Mouse (Mus musculus) embryo, embryonic 10.5 days (tissue): ENCODE measurements around the gene Olfr1339.

Experiments
- DNase-seq: peaks from one replicate; pipeline ENCODE4 v3.0.0-alpha.2; 2015; ENCODE audit warnings: low spot score

The Olfr1339 gene

DNA sequence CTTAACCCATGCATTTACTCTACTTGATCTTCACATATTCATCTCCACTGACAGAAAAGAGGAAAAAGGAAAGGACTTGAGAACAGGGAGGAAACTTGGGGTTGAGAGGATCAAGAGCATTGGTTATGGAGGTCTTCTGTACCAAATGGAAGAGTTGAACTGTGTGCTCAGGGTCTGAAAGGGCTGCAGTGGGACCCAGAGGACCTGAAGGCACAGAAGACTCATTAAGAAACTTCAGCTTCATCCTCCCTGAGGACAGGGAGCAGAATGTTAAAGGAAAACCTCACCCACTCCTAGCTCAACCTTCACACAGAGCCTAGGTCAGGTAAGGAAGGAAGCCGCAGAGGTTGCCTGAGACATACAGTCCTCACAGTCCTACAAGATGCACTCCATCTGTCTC is at the start of gene Olfr1339:
Gene Olfr1339, plus strand, starts transcription at position 301 of the 400 bp plus-strand sequence.
- DNase-seq: no peak

DNA sequence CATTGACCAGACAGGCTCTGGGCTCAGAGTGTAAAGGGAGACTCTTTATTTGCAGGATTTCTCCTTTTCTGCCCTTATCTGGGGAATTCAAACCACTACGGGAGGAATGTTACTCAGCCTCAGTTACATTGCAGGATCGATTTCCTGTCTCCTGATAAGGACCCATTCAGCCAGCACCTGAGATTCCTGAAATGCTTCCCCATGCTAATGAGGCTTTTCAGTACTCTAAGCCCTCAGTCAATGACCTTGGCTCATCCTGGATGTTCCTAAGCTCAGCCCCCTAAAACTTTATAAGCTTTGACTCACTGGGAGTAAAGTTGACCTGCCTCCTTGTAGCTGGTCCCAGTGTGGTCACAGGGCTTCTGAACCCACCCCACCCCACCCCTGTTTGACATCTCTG is 44.9 kb upstream of the Olfr1339 start:
- no peak for DNase-seq

GRCm38 (mm10) chr4:118692412-118692973 is 39.5 kb upstream of the Olfr1339 start, which contains the start of gene Olfr1342:
Gene Olfr1342 (minus strand): TSS chr4:118692756.
- no peak for DNase-seq

DNA sequence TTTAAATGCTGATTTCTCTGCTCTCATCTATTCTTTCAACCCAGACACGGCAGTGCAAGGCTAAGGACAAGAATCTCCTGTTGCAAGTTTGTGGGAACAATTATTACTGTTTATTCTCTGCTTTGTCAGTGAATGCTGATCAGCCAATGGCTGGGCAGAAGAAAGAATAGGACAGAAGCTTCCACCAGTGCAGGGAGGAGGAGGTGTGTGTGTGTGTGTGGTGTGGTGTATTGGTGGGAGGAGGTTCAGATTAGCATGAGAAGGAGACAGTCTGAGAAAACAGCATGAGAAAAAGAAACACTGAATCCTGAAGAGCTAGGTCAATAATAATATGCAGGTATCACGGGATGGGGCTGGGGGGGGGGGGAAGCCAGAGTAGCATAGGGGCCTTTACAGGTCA is 38.2 kb upstream of the Olfr1339 start:
- DNase-seq: no peak

DNA sequence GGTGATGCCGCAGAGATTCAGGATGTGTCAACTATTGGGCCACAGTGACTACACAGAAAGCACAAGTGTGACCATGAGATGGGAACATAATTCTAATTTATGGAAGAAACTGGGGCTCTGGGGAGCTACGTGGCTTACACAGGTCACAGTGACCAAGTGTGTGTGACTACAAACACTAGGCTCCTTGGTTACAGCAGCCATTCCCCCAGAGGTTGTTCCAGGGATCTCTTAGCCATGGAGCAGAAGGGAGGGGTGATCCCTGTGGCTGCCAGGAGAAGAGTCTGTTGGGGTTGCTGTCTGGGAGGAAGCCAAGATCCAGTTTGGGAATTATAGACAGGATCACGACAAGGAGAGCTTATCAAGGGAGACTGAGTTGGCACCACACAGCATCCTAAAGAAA is 28.8 kb upstream of the Olfr1339 start, which contains the start of gene Olfr1341:
Gene Olfr1341, plus strand, starts transcription at position 301 of the 400 bp plus-strand sequence.
- DNase-seq: no peak

DNA sequence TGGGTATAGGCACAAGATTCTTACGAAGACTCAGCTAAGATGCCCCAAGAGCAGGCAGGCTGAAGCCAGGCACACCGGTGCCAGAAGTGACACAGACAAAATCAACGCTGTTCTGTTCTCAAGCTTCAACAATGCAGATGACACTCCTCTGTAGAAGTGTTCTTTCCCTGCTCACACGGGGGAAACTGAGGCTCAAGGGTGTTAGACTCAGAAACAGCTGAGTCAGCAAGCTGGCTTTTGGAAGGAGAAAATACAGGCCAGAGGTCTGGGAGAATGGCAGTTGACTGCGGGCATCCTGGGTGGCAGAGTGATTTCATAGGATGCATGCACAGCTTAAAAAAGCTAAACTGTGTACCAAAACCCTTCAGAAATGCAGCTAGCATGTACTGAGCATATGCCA is 23.9 kb upstream of the Olfr1339 start:
- DNase-seq: no peak

GRCm38 (mm10) chr4:118711656-118712055 is 20.3 kb upstream of the Olfr1339 start:
- DNase-seq: no peak

GRCm38 (mm10) chr4:118719838-118720237 is 12.1 kb upstream of the Olfr1339 start, which contains the start of gene Olfr1340:
Gene Olfr1340 (plus strand): TSS chr4:118720138.
- DNase-seq: no peak

DNA sequence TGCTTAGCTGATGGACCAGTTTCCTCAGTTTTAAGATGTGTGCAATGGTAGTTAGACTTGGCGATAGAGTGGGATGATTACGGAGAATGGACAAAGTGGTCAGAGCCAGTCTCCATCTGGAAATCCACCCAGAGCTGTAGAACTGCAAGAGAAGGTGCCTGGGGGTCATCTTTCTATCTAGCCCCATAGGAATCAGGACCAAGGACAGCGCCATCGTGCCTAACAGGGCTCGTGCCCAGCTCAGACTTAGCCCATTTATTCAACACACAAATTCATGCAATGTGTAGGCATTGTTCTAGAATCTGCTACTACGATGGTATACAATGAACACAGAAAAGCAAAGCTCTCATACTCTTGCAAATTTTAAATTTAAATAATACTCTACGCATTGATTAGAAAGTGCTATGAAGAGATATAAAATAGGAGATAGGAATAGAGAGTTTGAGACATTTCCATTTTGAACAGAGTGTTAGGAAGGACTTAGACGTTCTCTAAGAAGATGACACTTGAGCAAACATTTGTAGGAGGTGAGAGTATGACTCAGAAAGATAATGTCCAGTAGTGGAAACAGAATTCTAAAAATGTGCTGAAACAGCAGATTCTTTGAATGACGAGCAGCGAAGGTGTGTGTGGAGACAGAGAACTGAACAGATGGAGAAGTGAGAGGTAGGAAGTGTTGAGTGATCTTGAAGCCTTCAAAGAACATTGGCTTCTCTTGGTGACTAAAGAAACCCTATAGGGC is 10.1 kb upstream of the Olfr1339 start:
- peak; percentile 73 for DNase-seq

GRCm38 (mm10) chr4:118739574-118739973 is 7.6 kb downstream of the Olfr1339 start:
- no peak for DNase-seq

DNA sequence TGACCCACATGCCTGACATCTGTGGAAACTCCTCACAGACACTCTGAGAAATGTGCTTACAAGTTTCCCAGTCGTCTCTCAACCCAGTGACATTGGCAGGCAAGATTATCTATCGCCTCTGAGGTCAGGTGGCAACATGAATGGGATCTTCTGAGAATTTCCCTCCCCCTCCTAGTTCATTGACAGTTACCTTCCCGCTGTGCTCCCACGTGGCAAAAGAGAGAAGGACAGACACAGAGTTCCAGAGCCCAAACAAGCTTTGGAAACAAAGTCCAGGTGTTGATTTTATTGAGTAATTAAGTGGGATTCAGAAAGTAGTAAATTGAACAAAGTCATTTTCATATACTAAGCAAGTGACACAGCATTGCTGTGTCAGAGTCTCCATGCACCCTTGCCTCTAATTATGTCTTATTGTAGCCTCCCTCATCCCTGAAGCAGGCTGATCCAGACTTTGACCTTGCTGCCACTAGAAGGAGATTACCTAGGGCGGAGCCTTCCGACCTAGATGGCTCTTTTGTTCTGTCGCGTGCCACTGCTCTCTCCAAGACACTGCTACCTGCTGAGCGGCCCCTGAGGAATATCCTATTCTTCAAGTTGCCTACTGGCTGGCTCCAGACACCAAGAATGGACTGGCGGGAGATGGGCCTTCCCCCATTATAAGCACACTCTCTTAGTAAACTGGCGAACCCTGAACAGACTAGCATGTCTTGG is 9.2 kb downstream of the Olfr1339 start:
- peak; percentile 22 for DNase-seq

DNA sequence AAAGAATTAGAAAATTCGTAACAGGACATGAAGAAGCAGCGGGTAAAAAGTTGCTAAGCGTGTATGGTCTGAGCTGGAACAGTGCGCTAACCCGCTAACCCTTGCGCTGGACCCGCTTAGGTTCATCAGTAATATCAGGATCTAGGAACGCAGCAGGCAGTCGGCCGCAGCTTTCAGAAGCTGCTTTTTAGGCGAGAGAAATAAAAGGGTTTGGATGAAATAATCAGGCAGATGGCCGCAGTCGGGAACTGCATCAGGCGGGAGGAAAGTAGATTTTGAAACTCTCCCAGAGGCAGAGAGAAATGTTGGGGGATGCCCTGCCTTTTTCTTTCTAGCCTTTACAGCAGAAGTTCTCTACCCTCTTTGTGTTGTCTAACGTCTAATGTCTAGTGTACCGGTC is 9.9 kb downstream of the Olfr1339 start:
- DNase-seq: peak; percentile 14

DNA sequence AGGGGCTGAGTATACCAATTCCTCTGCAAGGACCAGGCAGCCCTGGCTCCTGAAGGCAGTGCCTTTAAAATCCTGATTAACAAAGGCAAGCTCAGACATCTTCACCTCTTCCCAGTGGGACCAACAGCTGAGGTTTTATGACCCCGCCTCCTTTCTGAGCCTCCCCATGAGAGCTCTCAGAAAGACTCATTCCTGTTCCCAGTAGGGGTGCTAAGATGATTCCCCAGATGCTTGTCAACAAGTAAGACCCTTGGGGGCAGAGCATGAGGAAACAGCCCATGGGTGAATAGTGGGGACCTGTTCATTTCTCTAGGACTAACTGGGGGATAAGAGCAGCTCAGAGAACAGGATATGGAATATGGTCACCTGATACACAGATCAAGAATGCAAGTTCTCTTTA is 26.7 kb downstream of the Olfr1339 start, which contains the start of gene Olfr1338:
Gene Olfr1338, minus strand, starts transcription at position 101 of the 400 bp plus-strand sequence.
- DNase-seq: no peak

DNA sequence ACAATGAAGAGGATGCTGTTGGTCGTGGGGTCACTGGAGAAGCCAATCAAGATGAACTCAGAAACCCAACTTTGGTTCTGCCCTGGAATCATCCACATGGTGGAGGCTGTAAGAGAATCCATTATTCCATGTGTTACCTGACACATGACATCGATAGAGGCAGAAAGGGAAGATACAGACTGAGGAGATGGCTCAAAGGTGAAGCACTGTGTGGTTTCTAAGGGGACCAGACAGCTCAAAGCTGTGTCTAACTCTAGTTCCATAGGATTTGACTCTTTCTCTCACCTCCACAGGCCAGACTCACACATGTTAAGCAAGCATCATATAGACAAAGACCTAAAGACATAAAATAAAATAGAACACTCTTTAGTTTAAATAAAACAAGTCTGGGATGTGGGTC is 50.5 kb downstream of the Olfr1339 start, which contains the start of gene Olfr1337:
Gene Olfr1337, minus strand, starts transcription at position 101 of the 400 bp plus-strand sequence.
- no peak for DNase-seq
